Comparison of ENCODE assay signal across 8 mouse cellular contexts in the genomic region with DNA sequence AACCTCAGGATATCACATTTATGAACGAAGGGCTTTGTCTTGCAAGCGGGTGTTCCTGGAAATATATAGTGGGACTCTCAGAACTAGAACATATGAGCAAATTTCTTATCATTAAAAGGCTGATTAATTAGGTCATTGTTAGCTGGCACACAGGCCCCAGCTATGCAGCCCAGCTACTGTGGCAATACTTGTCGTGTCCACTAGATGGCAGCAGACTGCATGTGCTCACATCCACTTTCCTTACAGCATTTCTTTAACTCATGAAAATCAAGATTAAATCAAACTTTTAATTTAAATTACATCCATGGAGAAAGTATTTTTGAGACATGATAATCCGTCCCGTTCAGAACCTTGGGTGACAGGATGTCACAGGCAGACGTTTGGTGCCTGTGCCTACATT. TPM values are rescaled to one million over a fixed set of nuclear protein-coding genes. Genes with fewer than 3 reads are reported as not detected.
DNase-seq lines count a peak whose midpoint lies in the region; ATAC-seq and TF ChIP-seq lines count a peak whose summit lies in the region.

No protein-coding gene starts in this region.

- peak; percentile 89 for TF ChIP-seq CTCF in cortical plate, adult 2 months (IDR thresholded peaks at IDR 0.05; ENCODE audit: extremely low read depth, insufficient read depth, low read length)
- peak; percentile 89 for TF ChIP-seq CTCF in kidney, adult 2 months (conservative IDR thresholded peaks at IDR 0.05; ENCODE audit: insufficient read depth, insufficient read length, low read depth, low read length)

- H3K4me1 ChIP-seq in cortical plate, adult 2 months (ENCODE audit: control insufficient read depth, insufficient read depth, low read length), result peaks cover 12% of the 10 kb centered on the region
- 0 out of 2 replicates have a peak, but pooled peaks cover 6% of the 10 kb centered on the region for H3K4me1 ChIP-seq in kidney, adult 2 months (ENCODE audit: control insufficient read depth, insufficient read depth, low read length)
- H3K4me1 ChIP-seq in limb, embryonic 12.5 days (replicated peaks), result peaks cover 15% of the 10 kb centered on the region

- no peaks in the 10 kb centered on the region for H3K36me3 ChIP-seq in kidney, adult 2 months (ENCODE audit: control insufficient read depth, insufficient read depth, low read length)
- peaks cover 42% of the 10 kb centered on the region for H3K36me3 ChIP-seq in limb, embryonic 12.5 days
- no peaks in the 10 kb centered on the region; the same call in none of the 2 replicates for H3K36me3 ChIP-seq in splenic B cell, adult 2 months (ENCODE audit: control insufficient read depth, insufficient read depth, low read length, poor library complexity, severe bottlenecking)

- DNase-seq in A20 (ENCODE audit: low read depth, low spot score) (peak; percentile 63), ZHBTc4 (ENCODE audit: low read depth, low spot score) (peak; percentile 72)
- DNase-seq in gastrocnemius, postnatal 36 days, result peak; percentile 24 to 35
- DNase-seq in kidney, adult 2 months, result peak; percentile 72
- peak; percentile 28 to 62 for DNase-seq in natural killer cell, adult 2 months (ENCODE audit: low spot score in 2 of 2)
- DNase-seq in splenic B cell, adult 2 months (ENCODE audit: low read depth, low spot score), result peak; percentile 81

- no peak overlapping the region for H3K4me3 ChIP-seq in cortical plate, adult 2 months (ENCODE audit: insufficient read depth, low read length)
- H3K4me3 ChIP-seq in kidney, adult 2 months (ENCODE audit: insufficient read depth, low read depth, low read length), result no peak overlapping the region
- no peak overlapping the region for H3K4me3 ChIP-seq in limb, embryonic 12.5 days (replicated peaks)

- TF ChIP-seq POLR2A in cortical plate, adult 2 months (IDR thresholded peaks at IDR 0.05; ENCODE audit: extremely low read depth, insufficient read depth, low read length), result no peak
- no peak for TF ChIP-seq POLR2A in kidney, adult 2 months (IDR thresholded peaks at IDR 0.05; ENCODE audit: low read depth, low read length)

- no peak for ATAC-seq in limb, embryonic 12.5 days (ENCODE audit: insufficient number of reproducible peaks, insufficient read depth, low FRiP score, low TSS enrichment, low read depth)

- peak overlapping the region; percentile 40; the same call in 1 of the 2 replicates for H3K9ac ChIP-seq in limb, embryonic 12.5 days (replicated peaks)

- H3K27me3 ChIP-seq in kidney, adult 2 months (replicated peaks; ENCODE audit: control insufficient read depth, insufficient read depth, low read length), result no peaks in the 10 kb centered on the region
- H3K27me3 ChIP-seq in limb, embryonic 12.5 days, result no peaks in the 10 kb centered on the region
- no peaks in the 10 kb centered on the region for H3K27me3 ChIP-seq in splenic B cell, adult 2 months (ENCODE audit: control insufficient read depth, insufficient read depth, low read length, poor library complexity, severe bottlenecking)

- H3K27ac ChIP-seq in cortical plate, adult 2 months (ENCODE audit: insufficient read depth, low read length), result peak overlapping the region; percentile 74
- no peak overlapping the region for H3K27ac ChIP-seq in kidney, adult 2 months (ENCODE audit: insufficient read depth, low read depth, low read length)
- H3K27ac ChIP-seq in limb, embryonic 12.5 days, result peak overlapping the region; percentile 70; the same call in 1 of the 2 replicates

- H3K4me2 ChIP-seq in limb, embryonic 12.5 days, result no peak overlapping the region

- H3K9me3 ChIP-seq in limb, embryonic 12.5 days, result no peaks in the 10 kb centered on the region

- 15% methylated on average over 6 of the region's 6 CpGs for WGBS in kidney, adult 2 months
- WGBS in limb, embryonic 12.5 days, result 10% methylated on average over 6 of the region's 6 CpGs

- intact Hi-C loops in gastrocnemius, postnatal 36 days (cut with DNase I), result no loop called here

RNA-seq across cellular contexts. Expression of a gene that starts 24.6 kb away (rescaled TPM):
- 40.7 and 41.7 TPM in 2 replicates for polyA plus RNA-seq in cortical plate, adult 2 months (2012; rRNA removed)
- total RNA-seq in gastrocnemius, postnatal 36 days (2021), result 10 to 100 TPM; 57.1 to 66.1 TPM
- 35.2 and 53.9 TPM in 2 replicates for polyA plus RNA-seq in kidney, adult 2 months (2012; rRNA removed)
- polyA plus RNA-seq in limb, embryonic 12.5 days (2016; fragmentation: Nextera tagmentation; extraction: Ambion mirVana), result 66.1 and 68.9 TPM in 2 replicates

RNA-seq across cellular contexts. Expression of a gene that starts 50.3 kb away (rescaled TPM):
- 18.7 and 19.6 TPM in 2 replicates for polyA plus RNA-seq in cortical plate, adult 2 months (2012; rRNA removed)
- total RNA-seq in gastrocnemius, postnatal 36 days (2021), result 1 to 10 TPM; 4.9 to 6.0 TPM
- 8.5 and 9.8 TPM in 2 replicates for polyA plus RNA-seq in kidney, adult 2 months (2012; rRNA removed)
- 32.7 and 33.7 TPM in 2 replicates for polyA plus RNA-seq in limb, embryonic 12.5 days (2016; fragmentation: Nextera tagmentation; extraction: Ambion mirVana)

RNA-seq across cellular contexts. Expression of a gene that starts 50.6 kb away (rescaled TPM):
- 59.7 TPM in 2 replicates for polyA plus RNA-seq in cortical plate, adult 2 months (2012; rRNA removed)
- 10 to 100 TPM; 13.8 to 16.6 TPM for total RNA-seq in gastrocnemius, postnatal 36 days (2021)
- polyA plus RNA-seq in kidney, adult 2 months (2012; rRNA removed), result 30.1 and 30.6 TPM in 2 replicates
- polyA plus RNA-seq in limb, embryonic 12.5 days (2016; fragmentation: Nextera tagmentation; extraction: Ambion mirVana), result 42.1 and 43.0 TPM in 2 replicates

RNA-seq across cellular contexts. Expression of a gene that starts 51.9 kb away (rescaled TPM):
- 60.0 and 60.1 TPM in 2 replicates for polyA plus RNA-seq in cortical plate, adult 2 months (2012; rRNA removed)
- total RNA-seq in gastrocnemius, postnatal 36 days (2021), result 1 to 10 TPM; 4.7 to 7.1 TPM
- polyA plus RNA-seq in kidney, adult 2 months (2012; rRNA removed), result 25.9 and 29.4 TPM in 2 replicates
- 33.7 and 35.5 TPM in 2 replicates for polyA plus RNA-seq in limb, embryonic 12.5 days (2016; fragmentation: Nextera tagmentation; extraction: Ambion mirVana)

Comparison
In these comparisons a context has a peak if more than half of its experiments do, and no peak if none do; other contexts are left out.
1. DNase-seq: peak in every context shown above with its lines; median percentile 81 in splenic B cell, adult 2 months; 72 in ZHBTc4; 72 in kidney, adult 2 months; 63 in A20; 45 in natural killer cell, adult 2 months; 30 in gastrocnemius, postnatal 36 days.